Mouse (Mus musculus): ENCODE data around the gene Mmab. TPM values are rescaled to one million over a fixed set of nuclear protein-coding genes. Genes with fewer than 3 reads are reported as not detected.

Mmab gene
- polyA plus RNA-seq (2012; rRNA removed): 13.5 and 15.1 TPM in 2 replicates

DNA sequence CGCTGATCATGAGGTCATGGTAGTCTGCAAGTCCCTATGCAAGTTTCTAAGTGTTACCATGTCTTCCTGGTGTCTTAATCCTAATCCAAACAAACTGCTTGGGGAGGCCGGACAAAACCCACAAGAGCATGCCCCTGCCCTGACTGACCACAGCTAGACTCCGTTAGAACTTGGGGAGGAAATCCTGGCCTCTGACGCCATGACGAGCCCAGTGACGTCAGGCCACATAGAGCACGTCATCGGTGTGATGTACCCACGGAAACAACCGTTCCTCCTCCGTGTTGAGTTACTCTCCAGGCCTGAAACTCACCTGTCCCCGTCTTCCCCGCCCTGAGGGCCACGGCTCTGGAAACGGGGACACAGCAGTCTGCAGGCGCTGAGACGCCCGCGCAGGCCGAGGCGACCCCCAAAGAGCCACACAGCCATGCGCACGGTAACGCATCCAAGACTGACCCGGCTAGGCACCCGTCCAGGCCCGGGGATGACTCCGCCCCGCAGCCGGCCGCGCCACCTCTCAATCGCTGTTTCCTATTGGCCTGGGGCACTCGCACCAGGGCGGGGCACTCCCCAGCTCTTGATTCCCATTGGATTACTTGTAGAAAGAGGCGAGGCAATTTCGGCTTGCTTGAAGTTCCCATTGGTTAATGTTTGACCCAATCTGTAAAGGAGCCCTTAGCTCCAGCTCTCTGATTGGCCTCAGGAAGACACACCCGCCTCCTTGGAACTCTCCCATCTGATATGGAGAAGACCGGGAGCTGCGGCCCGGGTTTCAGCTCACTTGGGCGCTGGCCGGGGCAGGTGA is at the start of gene Mmab, which contains the start of gene Mvk:
Gene Mmab (minus strand): TSS at position 495 of the 802 bp plus-strand sequence.
Gene Mvk (plus strand): TSS at position 704 of the 802 bp plus-strand sequence.
- Histone ChIP-seq H3K4me3 (ENCODE audit: control insufficient read depth, insufficient read depth, low read length) (peak within 1 kb of the TSS; percentile 71), H3K27ac (ENCODE audit: control insufficient read depth, insufficient read depth, low read length) (no peak within 1 kb of the TSS), H3K27me3 (ENCODE audit: control insufficient read depth, insufficient read depth, low read length) (no peaks in the 10 kb centered on the region), H3K4me1 (replicated peaks; ENCODE audit: control insufficient read depth, insufficient read depth, low read length) (peaks cover 6% of the 10 kb centered on the region), H3K36me3 (ENCODE audit: control insufficient read depth, insufficient read depth, low read length) (no peaks in the 10 kb centered on the region)
- peak; percentile 97 for DNase-seq
- WGBS: 1% methylated on average over 43 of the region's 43 CpGs
- no peak for TF ChIP-seq CTCF (IDR thresholded peaks at IDR 0.05; ENCODE audit: borderline replicate concordance, control insufficient read depth, extremely low read depth, insufficient read depth, low read length, poor library complexity)
- peak; percentile 43; the same call in 1 of the 2 replicates for TF ChIP-seq POLR2A (IDR thresholded peaks at IDR 0.05; ENCODE audit: control insufficient read depth, extremely low read depth, insufficient read depth, low read length, poor library complexity)

DNA sequence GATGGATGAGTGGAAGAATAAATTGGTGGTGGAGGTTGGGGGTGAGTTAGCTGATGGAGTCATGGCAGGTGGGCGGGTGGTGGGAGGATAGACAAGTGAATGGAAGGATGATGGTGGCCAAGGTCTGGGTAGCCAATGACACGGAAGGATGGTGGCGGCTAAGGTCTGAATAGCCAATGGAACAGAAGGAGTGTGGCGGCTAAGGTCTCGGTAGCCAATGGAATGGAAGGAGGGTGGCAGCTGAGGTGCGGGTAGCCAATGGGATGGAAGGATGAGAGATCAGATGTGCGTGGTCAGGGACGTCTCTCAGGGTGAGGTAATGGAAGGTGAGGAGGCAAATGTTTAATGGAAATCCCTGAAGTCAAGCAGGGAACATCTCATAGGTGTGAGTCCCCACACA is 46.4 kb upstream of the Mmab start:
- H3K36me3 ChIP-seq (ENCODE audit: control insufficient read depth, insufficient read depth, low read length): no peaks in the 10 kb centered on the region
- H3K4me1 ChIP-seq (replicated peaks; ENCODE audit: control insufficient read depth, insufficient read depth, low read length): no peaks in the 10 kb centered on the region
- 95% methylated on average over 8 of the region's 8 CpGs for WGBS
- H3K27me3 ChIP-seq (ENCODE audit: control insufficient read depth, insufficient read depth, low read length): no peaks in the 10 kb centered on the region
- no peak overlapping the region for H3K27ac ChIP-seq (ENCODE audit: control insufficient read depth, insufficient read depth, low read length)
- TF ChIP-seq CTCF (IDR thresholded peaks at IDR 0.05; ENCODE audit: borderline replicate concordance, control insufficient read depth, extremely low read depth, insufficient read depth, low read length, poor library complexity): no peak
- H3K4me3 ChIP-seq (ENCODE audit: control insufficient read depth, insufficient read depth, low read length): no peak overlapping the region
- no peak for DNase-seq

DNA sequence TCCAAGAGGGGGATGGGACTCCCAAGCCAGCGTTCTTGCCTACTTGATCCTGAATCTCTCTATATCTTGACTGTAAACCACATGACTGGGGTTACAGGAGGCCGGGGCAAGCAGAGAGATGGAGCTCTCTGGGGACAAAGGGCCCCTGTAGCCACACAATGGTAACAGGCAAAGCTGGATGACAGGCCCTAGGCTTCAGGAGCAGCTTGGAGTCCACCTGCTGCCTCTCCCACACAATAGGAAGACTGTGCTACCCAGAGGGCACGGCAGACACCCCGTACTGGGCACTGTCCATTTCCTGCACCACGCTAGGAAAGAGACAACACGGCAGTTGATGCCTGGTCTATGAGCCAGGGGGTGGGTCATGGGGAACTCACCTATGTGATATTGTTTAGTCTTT is 45.7 kb upstream of the Mmab start:
- Histone ChIP-seq H3K27me3 (ENCODE audit: control insufficient read depth, insufficient read depth, low read length) (no peaks in the 10 kb centered on the region), H3K27ac (ENCODE audit: control insufficient read depth, insufficient read depth, low read length) (no peak overlapping the region), H3K4me1 (replicated peaks; ENCODE audit: control insufficient read depth, insufficient read depth, low read length) (no peaks in the 10 kb centered on the region), H3K36me3 (ENCODE audit: control insufficient read depth, insufficient read depth, low read length) (no peaks in the 10 kb centered on the region), H3K4me3 (ENCODE audit: control insufficient read depth, insufficient read depth, low read length) (no peak overlapping the region)
- 88% methylated on average over 6 of the region's 6 CpGs for WGBS
- no peak for TF ChIP-seq POLR2A (IDR thresholded peaks at IDR 0.05; ENCODE audit: control insufficient read depth, extremely low read depth, insufficient read depth, low read length, poor library complexity)
- no peak for TF ChIP-seq CTCF (IDR thresholded peaks at IDR 0.05; ENCODE audit: borderline replicate concordance, control insufficient read depth, extremely low read depth, insufficient read depth, low read length, poor library complexity)
- no peak for DNase-seq

DNA sequence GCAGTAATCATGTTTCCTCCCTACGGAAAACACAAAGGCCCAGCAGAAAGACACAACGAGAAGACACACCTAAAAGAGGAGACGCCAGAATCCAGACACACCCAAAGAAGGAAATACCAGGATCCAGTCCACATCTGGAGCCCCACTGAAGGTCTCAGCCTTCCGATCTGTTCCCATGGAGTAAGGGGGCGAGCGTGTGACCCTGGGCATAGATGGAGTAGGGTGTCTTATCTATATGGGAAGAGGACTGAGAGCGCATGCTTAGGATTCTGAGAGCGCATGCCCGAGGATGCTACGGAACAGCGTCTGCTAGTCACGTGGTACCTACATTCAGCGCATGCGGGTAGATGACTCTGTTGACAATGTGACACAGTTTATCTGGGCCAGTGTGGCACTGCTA is 41.8 kb upstream of the Mmab start:
- WGBS: 96% methylated on average over 14 of the region's 14 CpGs
- no peaks in the 10 kb centered on the region for H3K36me3 ChIP-seq (ENCODE audit: control insufficient read depth, insufficient read depth, low read length)
- no peaks in the 10 kb centered on the region for H3K27me3 ChIP-seq (ENCODE audit: control insufficient read depth, insufficient read depth, low read length)
- no peak for DNase-seq
- no peak overlapping the region for H3K4me3 ChIP-seq (ENCODE audit: control insufficient read depth, insufficient read depth, low read length)
- TF ChIP-seq POLR2A (IDR thresholded peaks at IDR 0.05; ENCODE audit: control insufficient read depth, extremely low read depth, insufficient read depth, low read length, poor library complexity) (no peak), CTCF (IDR thresholded peaks at IDR 0.05; ENCODE audit: borderline replicate concordance, control insufficient read depth, extremely low read depth, insufficient read depth, low read length, poor library complexity) (no peak)
- peaks cover 17% of the 10 kb centered on the region for H3K4me1 ChIP-seq (replicated peaks; ENCODE audit: control insufficient read depth, insufficient read depth, low read length)
- H3K27ac ChIP-seq (ENCODE audit: control insufficient read depth, insufficient read depth, low read length): no peak overlapping the region

DNA sequence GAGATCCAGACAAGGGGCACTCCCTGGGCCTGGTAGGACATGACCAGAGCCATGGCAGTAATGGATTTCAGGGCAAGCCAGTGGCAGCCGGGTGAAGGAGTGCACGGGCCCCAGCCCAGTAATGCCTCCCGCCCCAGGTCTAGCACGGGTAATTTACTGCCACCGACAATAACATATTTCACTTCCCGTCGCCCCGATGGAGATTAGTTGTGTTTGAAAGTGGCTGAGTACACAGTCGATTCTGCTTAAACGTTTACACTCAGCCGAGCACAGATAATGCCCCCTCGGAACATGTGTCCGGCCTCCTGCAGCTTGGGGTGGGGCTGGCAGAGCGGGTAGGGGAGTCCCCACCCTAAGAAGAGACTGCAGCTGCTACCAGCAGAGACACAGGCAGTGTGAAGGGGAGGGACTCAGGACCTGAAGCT is 38.7 kb upstream of the Mmab start:
- TF ChIP-seq POLR2A (IDR thresholded peaks at IDR 0.05; ENCODE audit: control insufficient read depth, extremely low read depth, insufficient read depth, low read length, poor library complexity) (no peak), CTCF (IDR thresholded peaks at IDR 0.05; ENCODE audit: borderline replicate concordance, control insufficient read depth, extremely low read depth, insufficient read depth, low read length, poor library complexity) (no peak)
- H3K4me3 ChIP-seq (ENCODE audit: control insufficient read depth, insufficient read depth, low read length): peak overlapping the region; percentile 23
- peaks cover 17% of the 10 kb centered on the region for H3K4me1 ChIP-seq (replicated peaks; ENCODE audit: control insufficient read depth, insufficient read depth, low read length)
- 7% methylated on average over 14 of the region's 14 CpGs for WGBS
- no peaks in the 10 kb centered on the region for H3K27me3 ChIP-seq (ENCODE audit: control insufficient read depth, insufficient read depth, low read length)
- peak; percentile 31 for DNase-seq
- peak overlapping the region; percentile 10; the same call in 1 of the 2 replicates for H3K27ac ChIP-seq (ENCODE audit: control insufficient read depth, insufficient read depth, low read length)
- no peaks in the 10 kb centered on the region for H3K36me3 ChIP-seq (ENCODE audit: control insufficient read depth, insufficient read depth, low read length)

DNA sequence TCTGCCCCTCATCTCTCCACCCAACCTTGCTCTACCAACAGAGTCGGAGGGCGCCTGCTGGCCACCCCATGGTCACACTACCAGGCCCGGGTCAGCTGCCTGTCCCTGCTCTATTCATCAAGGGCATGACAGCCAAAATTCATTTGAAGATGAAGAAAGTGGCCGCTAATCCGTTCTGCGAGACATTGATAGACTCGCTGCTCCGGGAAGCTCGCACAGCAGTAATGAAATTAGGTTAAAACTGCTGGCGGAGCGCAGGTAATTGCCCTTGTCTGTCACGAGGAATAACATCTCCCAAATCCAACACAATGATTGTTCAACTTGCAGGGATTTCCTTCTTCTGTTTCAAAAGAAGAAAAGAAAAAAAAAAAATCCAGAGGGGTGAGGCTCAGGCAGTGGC is 34.4 kb upstream of the Mmab start:
- no peak for DNase-seq
- H3K4me3 ChIP-seq (ENCODE audit: control insufficient read depth, insufficient read depth, low read length): no peak overlapping the region
- H3K4me1 ChIP-seq (replicated peaks; ENCODE audit: control insufficient read depth, insufficient read depth, low read length): peaks cover 11% of the 10 kb centered on the region
- no peaks in the 10 kb centered on the region for H3K27me3 ChIP-seq (ENCODE audit: control insufficient read depth, insufficient read depth, low read length)
- no peaks in the 10 kb centered on the region for H3K36me3 ChIP-seq (ENCODE audit: control insufficient read depth, insufficient read depth, low read length)
- TF ChIP-seq CTCF (IDR thresholded peaks at IDR 0.05; ENCODE audit: borderline replicate concordance, control insufficient read depth, extremely low read depth, insufficient read depth, low read length, poor library complexity) (no peak), POLR2A (IDR thresholded peaks at IDR 0.05; ENCODE audit: control insufficient read depth, extremely low read depth, insufficient read depth, low read length, poor library complexity) (no peak)
- WGBS: 98% methylated on average over 12 of the region's 12 CpGs
- no peak overlapping the region for H3K27ac ChIP-seq (ENCODE audit: control insufficient read depth, insufficient read depth, low read length)
